Mouse (Mus musculus) monocyte, adult 5-6 weeks (primary cell): ENCODE results near the gene Tmem97. TPM values are rescaled to one million over a fixed set of nuclear protein-coding genes. Genes with fewer than 3 reads are reported as not detected.
"Not testable (repeated sequence)": the region's sequence is repeated elsewhere in the genome, so short reads cannot be mapped to it uniquely, and the experiment has no call there.

Source experiments
- ATAC-seq: fragments of 153-309, 156-312 bp; replicated peaks from 2 replicates; pipeline ENCODE4 v1.8.0; 2017; ENCODE audit warnings: mild to moderate bottlenecking; ENCODE audit not compliant: low TSS enrichment, insufficient number of reproducible peaks, severe bottlenecking, poor library complexity, low FRiP score
- total RNA-seq: library from RNA; stranded (forward); fragments of 200-1000, 200-491, 200-594 nt; gene quantifications from 3 replicates; pipeline ENCODE4 v1.2.3, GENCODE M21; 2017

Tmem97 gene
- total RNA-seq, 1 experiment from 2014 or later, result 6.2 TPM

DNA sequence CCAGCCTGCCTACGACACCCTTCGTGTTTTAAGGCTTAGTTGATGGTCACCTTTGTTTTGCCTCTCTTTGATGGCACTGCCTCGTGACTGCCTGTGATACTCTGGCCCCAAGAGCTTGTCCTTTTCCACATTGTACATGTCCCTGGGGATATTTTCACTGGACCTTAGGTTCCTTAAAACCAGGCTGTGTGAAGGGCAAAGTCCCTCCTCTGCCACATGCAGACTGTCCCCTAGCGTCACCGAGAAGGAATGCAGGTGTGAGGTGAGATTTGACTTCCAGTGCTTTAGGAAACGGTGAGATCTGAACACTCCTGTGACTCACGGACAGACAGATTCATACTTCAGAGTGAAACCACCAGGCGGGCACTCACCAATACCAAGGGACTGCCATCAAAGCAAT is 6.7 kb upstream of the Tmem97 start:
- no peak for ATAC-seq

DNA sequence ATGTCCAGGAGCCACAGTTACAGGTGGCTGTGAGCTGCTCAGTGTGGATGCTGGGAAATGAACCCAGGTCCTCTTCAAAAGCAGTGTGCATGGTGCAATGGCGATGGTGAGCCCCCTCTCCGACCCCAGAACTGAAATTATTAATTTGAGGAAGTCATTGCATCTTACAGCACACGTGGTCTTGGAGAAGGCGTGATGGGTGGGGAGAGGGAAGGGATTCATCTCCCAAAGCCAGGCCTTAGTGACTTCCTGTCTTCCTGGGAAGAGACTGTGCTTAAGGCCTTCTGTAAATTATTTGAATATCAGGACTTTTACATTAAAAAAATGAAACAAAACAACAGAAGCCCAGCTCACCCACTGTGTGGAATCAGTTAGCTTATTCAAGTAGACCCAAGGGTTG is 5.5 kb upstream of the Tmem97 start:
- ATAC-seq, result no peak

GRCm38 (mm10) chr11:78555623-78556022 is 5.0 kb upstream of the Tmem97 start:
- no peak for ATAC-seq

DNA sequence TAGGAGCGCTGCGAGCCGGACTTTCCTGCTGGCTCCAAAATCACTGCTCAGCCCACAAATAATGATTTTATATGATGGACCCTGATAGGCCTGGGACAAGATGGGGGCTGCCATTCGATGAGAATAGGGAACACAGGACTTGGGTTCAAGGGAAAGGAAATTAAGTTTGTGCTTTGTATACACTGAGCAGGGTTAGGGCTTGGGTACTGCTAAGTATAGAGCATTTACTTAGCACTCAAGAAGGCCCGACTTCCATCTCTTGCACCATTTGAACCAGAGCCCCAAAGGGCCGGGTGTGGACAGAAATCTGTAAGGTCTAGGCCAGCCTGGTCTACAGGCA is 452 bp upstream of the Tmem97 start:
- ATAC-seq, result no peak

- ATAC-seq, result no peak
Measured at GRCm38 (mm10) chr11:78549491-78549987, 1.0 kb downstream of the Tmem97 start.

GRCm38 (mm10) chr11:78547718-78548460 is 2.7 kb downstream of the Tmem97 start:
- ATAC-seq, result no peak

DNA sequence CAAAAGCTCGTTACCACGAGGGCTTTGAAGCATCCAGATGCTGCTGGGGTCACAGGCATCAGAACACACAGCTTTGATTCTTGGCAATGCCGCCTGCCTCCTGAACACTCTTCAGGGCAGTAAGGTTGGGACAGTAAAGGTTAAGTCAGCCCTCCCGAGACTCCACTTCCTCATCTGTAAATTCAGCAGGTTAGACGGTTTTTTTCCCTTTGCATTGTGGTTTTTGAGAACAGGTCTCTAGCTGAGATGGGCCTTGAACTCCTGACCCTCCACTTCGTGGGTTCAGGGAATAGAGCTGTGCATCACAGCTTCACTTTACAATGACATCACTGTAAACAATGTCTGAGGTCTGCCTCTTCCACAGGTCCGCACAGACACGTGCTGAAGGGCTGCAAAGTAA is 5.4 kb downstream of the Tmem97 start:
- no peak for ATAC-seq

DNA sequence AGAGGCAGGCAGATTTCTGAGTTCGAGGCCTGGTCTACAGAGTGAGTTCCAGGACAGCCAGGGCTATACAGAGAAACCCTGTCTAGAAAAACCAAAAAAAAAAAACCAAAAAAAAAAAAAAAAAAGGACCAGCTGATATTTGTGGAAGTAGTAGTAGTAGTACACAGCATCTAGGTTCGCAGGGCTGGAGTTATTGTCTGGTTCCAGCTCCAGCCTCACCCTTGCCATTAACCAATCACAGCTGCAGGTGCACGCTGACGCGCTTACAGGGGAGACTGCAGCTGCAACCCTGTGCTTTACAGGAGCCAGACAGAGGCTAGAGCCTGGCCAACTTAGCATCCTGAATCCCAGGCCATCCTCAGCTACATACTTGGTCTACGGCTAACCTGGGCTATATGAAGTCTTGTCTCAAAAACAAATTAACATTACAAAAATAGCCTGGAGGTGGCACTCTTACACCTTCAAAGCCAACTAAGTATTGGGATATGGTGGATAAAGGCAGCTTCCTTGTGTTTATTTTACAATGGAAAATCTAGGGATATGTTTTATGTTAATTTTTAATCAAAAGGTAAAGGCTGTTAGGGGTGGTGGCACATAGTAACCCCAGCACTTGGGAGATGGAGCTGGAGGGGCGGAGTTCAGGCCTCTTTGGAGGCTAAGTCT is 6.0 kb downstream of the Tmem97 start:
- ATAC-seq, result no peak

GRCm38 (mm10) chr11:78540358-78540757 is 10.2 kb downstream of the Tmem97 start:
- no peak for ATAC-seq

GRCm38 (mm10) chr11:78536690-78537084 is 13.9 kb downstream of the Tmem97 start:
- no peak for ATAC-seq

DNA sequence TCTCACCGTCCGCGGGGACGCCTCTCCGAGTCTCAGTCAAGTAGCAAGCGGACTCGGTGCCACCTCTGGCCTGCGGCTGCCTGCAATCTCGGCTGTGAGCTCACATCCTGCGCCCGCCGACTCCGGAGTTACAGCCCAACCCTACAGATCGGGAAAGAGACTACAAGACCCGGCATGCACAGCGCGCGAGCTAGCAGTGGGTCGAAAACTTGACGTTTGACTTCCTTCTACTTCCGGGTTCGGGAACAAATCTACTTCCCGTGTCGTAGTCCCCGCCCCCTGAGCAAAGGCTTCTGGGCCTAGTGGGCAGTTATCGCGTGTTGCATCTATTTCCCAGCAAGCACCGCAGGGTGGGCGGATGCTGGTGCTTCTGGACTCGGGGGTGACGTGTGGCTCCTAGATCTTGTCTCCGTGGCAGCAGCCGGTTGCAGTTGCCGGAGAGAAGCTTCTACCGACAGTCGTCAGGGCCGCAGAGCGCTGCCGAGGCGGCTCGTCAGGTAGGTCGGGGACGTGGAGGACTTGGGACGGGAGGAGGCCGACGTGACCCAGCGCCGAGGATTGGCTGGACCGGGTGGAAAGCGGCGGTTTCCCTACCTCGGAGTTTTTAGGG is 14.4 kb downstream of the Tmem97 start, which contains the start of the genes Tnfaip1 and Ift20:
Gene Tnfaip1, minus strand, starts transcription at position 253 of the 610 bp plus-strand sequence.
Gene Ift20, plus strand, starts transcription at position 282 of the 610 bp plus-strand sequence.
- ATAC-seq, result peak; percentile 96

DNA sequence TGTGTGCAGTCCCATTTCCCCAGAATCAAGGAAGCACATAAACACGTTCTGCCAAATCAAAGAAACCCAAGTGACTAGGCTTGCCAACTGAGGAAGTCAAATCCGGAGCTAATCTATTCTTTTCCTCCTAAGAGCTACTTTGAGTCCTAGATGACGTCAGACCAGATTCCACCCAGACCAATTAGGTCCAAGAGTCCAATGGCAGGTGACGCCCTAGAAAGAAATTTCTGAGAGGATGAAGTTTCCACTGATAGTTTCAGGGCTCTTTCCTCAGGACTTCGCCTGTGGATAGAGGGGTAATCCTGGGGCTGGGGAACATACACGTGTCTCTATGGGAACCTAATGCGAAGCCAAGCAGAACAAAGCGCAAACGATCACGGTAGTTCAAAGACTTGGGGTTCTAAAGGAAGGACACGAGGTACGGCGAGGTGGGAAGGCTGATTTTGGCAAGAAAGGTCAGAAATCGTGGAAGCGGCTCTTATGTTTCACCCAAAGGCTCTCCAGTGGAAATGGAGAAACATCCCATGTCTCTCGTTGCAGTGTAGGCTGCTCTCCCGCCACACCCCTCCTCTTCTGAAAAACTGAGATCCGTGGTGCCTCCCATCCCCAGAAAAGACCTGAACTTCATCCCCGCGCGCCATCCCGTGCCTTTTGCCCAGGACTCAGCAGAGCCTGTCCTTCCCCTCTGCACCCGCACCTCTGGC is 15.0 kb downstream of the Tmem97 start:
- peak; percentile 38; the same call in 1 of the 2 replicates for ATAC-seq

DNA sequence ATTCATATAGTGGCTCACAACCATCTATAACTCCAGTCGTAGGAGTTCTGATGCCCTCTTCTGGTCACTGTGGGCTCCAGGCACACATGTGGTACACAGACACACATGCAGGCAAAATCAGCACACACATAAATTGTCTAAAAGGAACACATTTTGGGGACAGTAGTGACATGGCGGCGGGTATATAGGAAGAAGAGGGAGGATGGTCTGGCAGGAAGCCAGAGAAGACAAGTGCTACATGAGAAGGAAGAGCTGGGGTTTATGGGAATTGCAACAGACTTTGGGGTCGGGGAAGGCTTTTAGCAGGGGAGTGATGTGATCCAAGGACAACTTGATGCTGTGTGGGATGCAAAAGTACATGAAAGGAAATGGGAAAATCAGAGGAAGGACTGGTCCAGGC is 16.1 kb downstream of the Tmem97 start:
- no peak for ATAC-seq

DNA sequence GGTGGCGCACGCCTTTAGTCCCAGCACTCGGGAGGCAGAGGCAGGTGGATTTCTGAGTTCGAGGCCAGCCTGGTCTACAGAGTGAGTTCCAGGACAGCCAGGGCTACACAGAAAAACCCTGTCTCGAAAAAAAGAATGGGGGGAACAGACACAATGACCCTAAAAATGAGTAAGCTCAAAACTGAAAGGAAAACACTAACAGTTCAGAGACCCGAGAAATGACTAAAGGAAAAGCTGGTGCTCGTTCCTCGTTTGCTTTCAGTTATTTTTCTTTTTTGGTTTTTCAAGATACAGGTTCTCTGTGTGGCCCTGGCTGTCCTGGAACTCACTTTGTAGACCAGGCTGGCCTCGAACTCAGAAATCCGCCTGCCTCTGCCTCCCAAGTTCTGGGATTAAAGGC is 19.1 kb downstream of the Tmem97 start:
- not testable (repeated sequence) for ATAC-seq

DNA sequence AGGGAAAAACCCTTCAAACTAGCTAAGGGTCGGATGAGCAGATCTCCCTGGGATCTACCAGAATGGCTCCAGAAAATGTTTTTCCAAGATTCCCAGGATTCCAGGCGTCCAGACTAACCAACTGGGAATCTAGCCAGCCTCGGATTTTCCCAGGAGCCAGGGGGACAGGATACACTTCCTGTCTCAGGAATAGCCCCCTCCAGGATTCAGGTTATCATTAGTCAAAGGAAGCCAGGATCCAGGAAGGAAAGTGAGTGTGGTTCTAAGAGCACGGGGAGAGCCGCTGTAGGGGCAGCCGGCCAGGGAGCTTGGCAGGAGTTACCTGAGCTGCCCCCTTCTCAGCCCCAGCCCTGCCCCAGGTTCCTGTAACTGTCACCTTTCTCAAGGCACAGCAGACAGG is 19.5 kb downstream of the Tmem97 start:
- ATAC-seq, result no peak

DNA sequence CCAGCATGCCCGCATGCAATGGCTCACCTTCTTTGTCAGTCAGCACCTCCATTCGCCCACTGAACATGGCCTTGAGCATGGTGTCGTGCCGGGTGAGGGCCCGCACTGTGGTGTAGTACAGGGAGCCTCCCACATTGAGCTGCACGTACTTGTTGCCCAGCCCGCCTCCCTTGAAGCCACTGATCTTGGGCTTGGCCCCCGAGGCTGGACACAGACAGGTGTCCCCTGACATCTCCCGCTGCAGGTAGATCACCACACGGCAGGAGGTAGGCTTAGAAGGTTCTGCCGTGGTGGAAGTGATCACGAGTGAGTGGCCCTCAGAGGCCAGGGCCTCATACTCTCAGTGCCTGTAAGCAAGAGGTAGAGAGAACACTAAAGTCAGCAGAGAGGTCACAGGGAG is 20.6 kb downstream of the Tmem97 start:
- no peak for ATAC-seq

GRCm38 (mm10) chr11:78528714-78529113 is 21.9 kb downstream of the Tmem97 start:
- ATAC-seq, result no peak

GRCm38 (mm10) chr11:78524838-78525237 is 25.7 kb downstream of the Tmem97 start:
- ATAC-seq, result no peak

DNA sequence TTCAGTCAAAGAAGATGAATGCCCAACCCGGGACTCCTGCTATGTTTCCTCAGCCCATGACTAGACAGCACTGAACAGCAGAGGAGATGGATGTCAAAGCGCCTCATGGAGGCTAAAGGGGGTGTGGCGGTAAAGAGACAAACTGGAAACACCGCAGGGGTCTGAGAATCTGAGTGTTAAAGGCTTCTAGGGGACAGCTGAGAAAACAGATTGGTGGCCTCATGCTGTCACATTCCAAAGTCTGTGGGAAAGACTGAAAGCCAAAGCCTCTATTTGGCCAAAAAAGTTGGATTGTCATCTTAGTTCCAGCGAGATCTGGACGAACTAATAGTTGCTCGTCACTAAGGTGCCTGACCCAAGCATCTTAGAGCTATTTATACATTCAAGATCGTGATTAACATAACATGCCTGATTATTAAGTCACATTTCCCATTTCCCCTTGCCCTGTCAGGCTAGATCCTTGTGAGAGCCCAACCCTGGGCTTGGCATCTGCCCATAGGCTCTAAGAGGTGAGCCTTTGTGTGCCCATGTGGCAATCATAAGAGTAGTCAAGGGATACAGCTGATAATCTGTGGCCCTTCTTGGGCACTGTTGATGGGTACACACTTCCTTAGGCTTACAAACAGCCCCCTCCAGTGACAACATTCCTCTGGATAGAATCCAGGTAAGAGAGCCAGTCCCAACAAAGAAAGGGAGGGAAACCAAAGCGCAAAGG is 27.2 kb downstream of the Tmem97 start:
- no peak for ATAC-seq
